Mouse (Mus musculus): Measurements from ENCODE around the gene Depdc7. TPM values are rescaled to one million over a fixed set of nuclear protein-coding genes. Genes with fewer than 3 reads are reported as not detected.

Gene Depdc7
- 3.2 TPM for polyA plus RNA-seq (2015; fragmentation: Illumina TruSeq; extraction: RNeasy Lipid Tissue Mini Kit (QIAGEN cat#74804); ENCODE audit: low read depth, low replicate concordance)

GRCm38 (mm10) chr2:104742741-104743064 is at the start of gene Depdc7:
Gene Depdc7 (minus strand): TSS chr2:104742878.

GRCm38 (mm10) chr2:104716279-104716678 is 26.4 kb downstream of the Depdc7 start, which contains the start of gene Pin1rt1:
Gene Pin1rt1 (minus strand): TSS chr2:104716379.

GRCm38 (mm10) chr2:104711585-104712485 is 30.8 kb downstream of the Depdc7 start, which contains the start of gene Tcp11l1:
Gene Tcp11l1 (minus strand): TSS chr2:104712169.

Other genes starting within 250 kb of the Depdc7 start
- 37.9 TPM for gene Hipk3, start 248.4 kb downstream of the Depdc7 start, polyA plus RNA-seq (2015; fragmentation: Illumina TruSeq; extraction: RNeasy Lipid Tissue Mini Kit (QIAGEN cat#74804); ENCODE audit: low read depth, low replicate concordance)
- 40.1 TPM for gene Cstf3, start 152.4 kb downstream of the Depdc7 start, polyA plus RNA-seq (2015; fragmentation: Illumina TruSeq; extraction: RNeasy Lipid Tissue Mini Kit (QIAGEN cat#74804); ENCODE audit: low read depth, low replicate concordance)
- gene Tcp11l1, start 30.7 kb downstream of the Depdc7 start, polyA plus RNA-seq (2015; fragmentation: Illumina TruSeq; extraction: RNeasy Lipid Tissue Mini Kit (QIAGEN cat#74804); ENCODE audit: low read depth, low replicate concordance): 15.5 TPM
- not detected for gene Pin1rt1, start 26.5 kb downstream of the Depdc7 start, polyA plus RNA-seq (2015; fragmentation: Illumina TruSeq; extraction: RNeasy Lipid Tissue Mini Kit (QIAGEN cat#74804); ENCODE audit: low read depth, low replicate concordance)
- gene Qser1, start 73.9 kb upstream of the Depdc7 start, polyA plus RNA-seq (2015; fragmentation: Illumina TruSeq; extraction: RNeasy Lipid Tissue Mini Kit (QIAGEN cat#74804); ENCODE audit: low read depth, low replicate concordance): 6.4 TPM
- gene Prrg4, start 107.0 kb upstream of the Depdc7 start, polyA plus RNA-seq (2015; fragmentation: Illumina TruSeq; extraction: RNeasy Lipid Tissue Mini Kit (QIAGEN cat#74804); ENCODE audit: low read depth, low replicate concordance): 0.79 TPM
- 8.0 TPM for gene Ccdc73, start 124.9 kb upstream of the Depdc7 start, polyA plus RNA-seq (2015; fragmentation: Illumina TruSeq; extraction: RNeasy Lipid Tissue Mini Kit (QIAGEN cat#74804); ENCODE audit: low read depth, low replicate concordance)